Mouse (Mus musculus): ENCODE results near the gene Glt8d1.

Gene Glt8d1

DNA sequence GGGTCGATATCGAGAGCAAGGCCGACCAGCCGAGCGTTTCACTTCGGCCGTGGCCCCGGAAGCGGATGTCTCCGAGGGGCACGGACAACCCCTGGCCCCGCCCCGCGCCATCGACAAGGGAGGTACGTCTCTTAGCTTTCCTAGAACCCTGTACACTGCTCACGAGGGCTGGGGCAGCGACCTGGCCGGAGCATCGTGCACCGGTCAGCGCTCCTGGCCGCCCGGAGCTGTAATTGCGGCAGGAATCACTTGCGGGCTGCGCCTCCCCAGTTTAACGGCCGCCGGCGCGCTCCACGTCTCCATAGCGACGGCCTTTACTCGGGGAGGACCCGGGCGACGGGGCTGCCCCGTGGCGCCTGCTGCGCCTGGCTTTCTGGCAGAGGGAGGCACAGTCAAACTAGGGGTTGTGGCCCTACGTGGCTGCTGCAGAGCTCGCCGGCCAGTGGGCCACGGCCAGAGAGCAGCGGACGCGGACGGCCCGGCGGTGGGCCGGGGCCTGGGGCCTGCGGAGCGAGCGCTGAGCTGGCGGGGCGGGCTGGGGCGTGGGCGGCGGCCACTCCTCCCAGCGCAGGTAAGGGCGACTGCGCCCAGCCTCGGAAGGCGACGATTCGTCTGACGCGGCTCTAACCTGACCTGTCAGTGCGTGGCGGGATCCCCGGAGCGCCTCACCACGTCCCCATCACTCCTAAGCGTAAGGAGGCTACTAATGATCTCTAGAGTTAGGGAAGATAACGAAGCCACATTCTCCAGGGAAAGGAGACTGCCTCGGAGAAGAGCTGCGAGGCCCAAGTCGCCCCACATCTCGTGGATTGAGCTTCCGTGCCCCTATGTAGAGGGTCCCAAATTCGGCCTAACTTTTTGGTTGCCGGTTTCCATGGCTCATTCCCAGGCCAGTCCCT lies at the start of gene Glt8d1, which contains the start of gene Spcs1:
Gene Glt8d1 (plus strand): TSS at position 94 of the 899 bp plus-strand sequence.
Gene Spcs1 (minus strand): TSS at position 366 of the 899 bp plus-strand sequence.
- peak; percentile 65 for DNase-seq (ENCODE audit: low read depth, low spot score)

DNA sequence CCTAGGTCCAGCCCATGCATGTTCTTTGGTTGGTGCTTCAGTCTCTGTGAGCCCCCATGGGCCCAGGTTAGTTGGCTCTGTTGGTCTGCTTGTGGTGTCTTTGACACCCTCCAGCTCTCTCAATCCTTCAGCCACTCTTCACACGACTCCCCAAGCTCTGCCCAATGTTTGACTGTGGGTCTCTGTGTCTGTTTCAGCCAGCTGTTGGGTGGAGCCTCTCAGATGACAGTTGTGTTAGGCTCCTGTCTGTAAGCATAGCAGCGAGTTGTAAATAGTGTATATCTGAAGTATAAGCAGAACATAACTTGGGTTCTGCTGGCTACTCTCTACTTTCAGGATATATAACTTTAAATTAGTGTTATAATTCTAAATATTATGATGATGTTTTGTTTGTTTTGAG lies 42.7 kb upstream of the Glt8d1 start:
- no peak for DNase-seq (ENCODE audit: low read depth, low spot score)

- DNase-seq (ENCODE audit: low read depth, low spot score) = no peak
Observed at GRCm38 (mm10) chr14:30959031-30959430, 42.2 kb upstream of the Glt8d1 start.

GRCm38 (mm10) chr14:30960366-30960765 lies 40.8 kb upstream of the Glt8d1 start:
- no peak for DNase-seq (ENCODE audit: low read depth, low spot score)

DNA sequence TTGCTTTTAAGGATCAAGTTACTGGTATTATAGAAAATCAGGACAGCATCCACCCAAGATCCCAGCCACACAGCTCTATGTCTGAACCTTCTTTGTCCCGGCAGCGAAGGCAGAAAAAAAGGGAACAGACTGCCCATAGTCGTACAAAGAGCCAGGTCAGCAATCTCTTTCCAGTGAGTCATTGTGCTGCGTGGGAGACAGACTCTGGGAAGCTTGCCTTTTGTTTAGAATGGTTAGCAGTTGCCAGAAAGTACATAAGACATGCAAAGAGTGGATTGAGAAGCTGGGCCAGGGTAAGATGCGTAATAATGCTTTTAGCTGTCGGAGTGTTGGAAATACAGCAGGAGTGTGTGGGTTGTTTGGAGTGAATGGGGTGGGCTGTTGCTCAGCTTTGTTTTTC lies 27.0 kb upstream of the Glt8d1 start:
- no peak for DNase-seq (ENCODE audit: low read depth, low spot score)

DNA sequence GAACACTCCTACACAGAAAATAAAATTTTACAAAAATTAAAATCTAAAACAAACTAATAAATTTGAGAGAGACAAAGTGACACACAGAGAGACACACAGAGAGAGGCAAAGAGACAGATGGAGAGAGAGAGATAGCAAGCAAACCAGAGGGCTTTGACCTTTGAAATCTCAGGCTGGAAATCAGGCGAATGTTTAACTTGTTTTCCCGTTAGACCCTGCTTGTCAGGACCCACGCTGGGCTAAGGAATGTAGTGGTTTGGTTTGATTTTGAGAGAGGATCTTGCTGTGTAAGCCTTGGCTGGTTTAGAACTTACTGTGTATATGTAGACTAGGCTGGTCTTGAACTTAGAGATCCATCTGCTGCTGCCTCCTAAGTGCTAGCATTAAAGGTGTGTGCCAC lies 25.0 kb upstream of the Glt8d1 start:
- DNase-seq (ENCODE audit: low read depth, low spot score) = no peak

DNA sequence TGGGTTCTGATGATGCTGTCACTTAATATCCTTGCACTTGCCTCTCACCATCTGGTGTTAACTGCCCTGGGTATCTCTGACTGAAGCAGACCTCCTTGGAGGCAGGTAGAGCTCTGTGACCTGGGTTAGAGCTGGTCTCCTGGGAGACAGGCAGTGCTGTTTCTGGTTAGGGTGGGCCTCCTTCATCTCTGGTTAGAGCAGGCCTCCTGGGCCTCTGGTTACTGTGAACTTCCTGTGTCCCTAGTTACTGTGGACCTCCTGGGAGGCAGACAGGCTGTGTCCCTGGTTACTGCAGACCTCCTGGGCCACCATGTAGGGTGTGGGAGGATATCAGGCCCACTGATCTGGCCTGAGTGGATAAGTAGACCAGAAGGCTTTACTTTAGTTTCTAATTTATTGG lies 4.8 kb upstream of the Glt8d1 start:
- DNase-seq (ENCODE audit: low read depth, low spot score) = no peak

- no peak for DNase-seq (ENCODE audit: low read depth, low spot score)
Observed at GRCm38 (mm10) chr14:31000356-31000755, 844 bp upstream of the Glt8d1 start.

DNA sequence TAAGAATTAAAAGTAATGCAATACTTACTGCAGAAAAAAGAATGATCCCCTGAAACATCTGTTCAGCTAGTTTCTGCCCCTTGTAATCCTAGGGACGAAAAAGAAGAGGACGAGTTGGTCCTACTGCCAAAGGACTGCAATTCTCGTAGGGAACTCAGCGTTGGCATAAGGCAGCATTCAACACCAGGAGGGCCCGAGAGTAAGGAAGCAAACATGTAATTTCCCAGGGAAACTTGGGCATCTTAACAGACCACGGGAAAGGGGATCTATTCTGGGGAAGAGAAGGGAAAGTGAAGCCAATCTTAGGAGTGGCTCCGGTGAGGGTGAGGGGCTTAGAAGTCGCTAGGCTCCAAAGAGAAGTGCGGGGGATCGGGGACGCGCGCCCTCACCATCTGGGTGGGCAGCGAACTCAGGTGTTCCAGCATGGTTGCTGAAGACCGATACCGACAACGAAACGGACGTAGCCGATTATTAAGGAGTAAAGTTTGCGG lies 339 bp upstream of the Glt8d1 start:
- DNase-seq (ENCODE audit: low read depth, low spot score) = no peak

GRCm38 (mm10) chr14:31004527-31004926 lies 3.3 kb downstream of the Glt8d1 start:
- DNase-seq (ENCODE audit: low read depth, low spot score) = no peak

DNA sequence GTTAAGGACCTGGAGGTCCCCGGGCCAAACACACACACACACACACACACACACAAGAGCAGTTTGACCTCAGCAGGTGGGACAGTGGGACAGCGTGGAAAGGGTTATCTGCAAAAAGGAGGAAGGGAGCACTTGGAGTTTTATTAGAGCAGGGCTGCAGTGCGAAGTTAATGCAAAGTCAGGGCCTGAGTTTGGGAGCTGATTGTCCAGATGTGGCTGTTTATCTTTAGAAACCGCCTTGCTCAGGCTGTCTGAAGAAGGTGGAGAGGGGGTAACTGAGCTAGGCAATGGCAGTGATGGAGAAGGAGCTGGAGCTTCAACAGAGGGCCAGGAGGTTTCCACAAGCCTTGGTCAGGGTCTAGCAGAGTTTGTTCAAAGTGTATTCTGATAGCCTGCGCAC lies 5.6 kb downstream of the Glt8d1 start:
- DNase-seq (ENCODE audit: low read depth, low spot score) = no peak

DNA sequence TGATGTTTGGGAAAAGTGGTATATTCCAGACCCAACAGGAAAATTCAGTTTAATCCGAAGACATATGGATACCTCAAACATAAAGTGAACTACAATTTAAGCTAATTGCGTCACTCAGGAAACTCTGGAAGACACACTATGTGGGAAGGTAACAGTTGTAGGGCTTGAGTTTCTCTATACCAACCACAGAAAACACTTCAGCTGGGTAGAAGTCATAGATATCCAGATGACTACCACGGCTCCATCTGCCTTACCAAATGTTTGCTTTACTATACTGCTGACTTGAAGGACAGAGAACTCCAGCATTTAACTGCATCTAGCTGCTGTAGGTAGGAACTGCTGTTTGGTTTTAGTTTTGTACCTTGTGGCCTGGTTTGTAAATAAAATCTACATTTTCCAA lies 10.4 kb downstream of the Glt8d1 start:
- DNase-seq (ENCODE audit: low read depth, low spot score) = no peak

GRCm38 (mm10) chr14:31013928-31014327 lies 12.7 kb downstream of the Glt8d1 start:
- no peak for DNase-seq (ENCODE audit: low read depth, low spot score)

DNA sequence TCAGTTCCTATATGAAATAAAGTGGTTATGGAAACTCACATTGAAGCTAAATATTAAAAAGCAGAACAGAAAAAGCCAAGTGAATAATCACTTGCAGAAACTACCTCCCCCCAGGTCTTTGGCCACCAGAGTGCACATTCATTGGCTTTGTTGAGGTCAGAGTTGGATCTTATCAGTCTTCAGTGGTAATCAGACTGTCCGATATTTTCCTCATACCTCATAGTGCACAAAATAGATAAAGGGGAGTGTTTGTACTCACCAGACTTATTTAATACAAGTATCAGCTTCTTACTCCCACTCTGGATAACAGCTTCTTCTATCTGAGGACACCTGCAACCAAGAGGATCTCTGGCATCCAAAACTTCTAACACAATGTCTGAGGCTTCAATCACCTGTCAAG lies 14.9 kb downstream of the Glt8d1 start:
- no peak for DNase-seq (ENCODE audit: low read depth, low spot score)

DNA sequence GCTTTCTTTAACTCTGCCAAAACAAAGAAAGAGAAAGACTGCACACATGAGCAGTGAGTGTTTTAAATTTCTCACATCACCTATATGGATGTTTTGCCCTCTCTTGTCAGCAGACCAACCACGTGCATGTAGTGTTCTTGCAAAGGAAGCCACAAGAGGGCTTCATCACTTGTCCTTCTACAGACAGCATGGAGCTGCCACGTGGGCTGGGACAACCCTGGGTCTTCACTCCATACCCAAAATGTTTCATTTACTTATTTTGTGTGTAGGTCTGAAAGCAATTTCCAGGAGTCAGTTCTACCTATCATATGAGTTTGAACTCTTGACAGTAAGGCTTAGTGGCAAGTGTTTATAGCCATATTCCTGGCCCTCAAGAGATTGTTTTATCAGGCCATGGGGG lies 16.7 kb downstream of the Glt8d1 start:
- DNase-seq (ENCODE audit: low read depth, low spot score) = no peak

DNA sequence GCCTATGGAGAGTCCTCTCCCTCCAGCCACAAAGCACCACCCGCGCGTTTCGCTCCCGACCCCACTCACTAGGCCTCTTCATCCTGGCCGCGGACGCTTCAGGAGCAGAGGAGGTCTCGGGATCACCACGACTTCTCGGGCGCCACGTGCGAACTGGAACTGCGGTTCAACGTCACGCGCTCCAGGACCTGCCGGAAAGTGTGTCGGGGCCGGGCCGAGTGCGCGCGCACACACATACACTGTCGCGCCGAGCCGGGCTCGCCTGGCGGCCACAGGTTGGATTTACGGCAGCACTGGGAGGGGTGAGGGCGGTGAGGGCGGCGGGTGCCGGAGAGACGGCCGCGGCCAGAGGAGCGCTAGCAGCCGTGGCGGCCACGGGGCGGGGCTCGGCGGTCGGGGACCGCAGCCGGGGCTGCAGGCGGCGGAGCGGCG lies 17.7 kb downstream of the Glt8d1 start, which contains the start of the genes Pbrm1 and Gnl3:
Gene Pbrm1 (plus strand): TSS at position 279 of the 432 bp plus-strand sequence.
Gene Gnl3 (minus strand): TSS at position 293 of the 432 bp plus-strand sequence.
- DNase-seq (ENCODE audit: low read depth, low spot score) = peak; percentile 90

DNA sequence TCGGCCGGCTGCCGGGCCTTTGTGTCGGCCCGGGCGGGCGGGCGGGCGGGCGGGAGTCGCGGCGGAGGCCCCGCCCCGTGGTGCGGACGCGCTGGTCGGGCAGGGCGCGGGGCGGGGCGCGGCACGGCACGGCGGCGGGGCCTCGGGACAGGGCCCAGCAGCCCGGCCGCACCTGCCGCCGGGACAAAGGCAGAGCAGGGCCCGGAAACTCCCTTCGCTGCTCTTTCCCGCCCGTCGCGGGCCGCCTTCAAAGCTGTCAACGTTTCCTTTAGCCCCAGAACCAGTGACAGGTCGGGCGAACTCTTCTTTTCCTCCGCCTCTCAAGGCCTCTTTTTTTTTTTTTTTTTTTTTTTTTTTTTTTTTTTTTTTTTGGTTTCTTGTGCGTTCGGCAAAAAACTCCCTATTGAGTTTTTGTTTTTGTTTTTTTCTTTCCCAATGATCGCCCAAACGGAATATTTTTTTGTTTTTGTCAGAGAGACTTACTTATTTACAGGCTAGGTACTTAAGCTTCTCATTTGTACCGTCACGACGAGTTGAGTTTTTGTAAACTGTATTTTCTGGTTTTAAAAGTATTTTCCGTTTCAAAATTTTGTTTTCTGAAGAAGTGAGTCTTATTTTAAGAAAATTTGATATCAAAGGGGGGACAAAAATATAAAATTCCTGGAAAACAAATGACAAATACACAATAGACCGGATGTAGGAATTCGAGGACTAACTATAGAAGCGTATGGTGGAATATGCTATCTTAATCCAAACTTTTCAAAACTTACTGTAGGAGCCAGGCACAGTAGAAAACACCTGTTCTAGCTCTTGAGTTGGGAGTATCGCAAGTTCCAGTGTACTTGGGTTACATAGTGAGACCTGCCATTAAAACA lies 18.4 kb downstream of the Glt8d1 start:
- DNase-seq (ENCODE audit: low read depth, low spot score) = peak; percentile 53

GRCm38 (mm10) chr14:31022579-31022978 lies 21.4 kb downstream of the Glt8d1 start:
- no peak for DNase-seq (ENCODE audit: low read depth, low spot score)

DNA sequence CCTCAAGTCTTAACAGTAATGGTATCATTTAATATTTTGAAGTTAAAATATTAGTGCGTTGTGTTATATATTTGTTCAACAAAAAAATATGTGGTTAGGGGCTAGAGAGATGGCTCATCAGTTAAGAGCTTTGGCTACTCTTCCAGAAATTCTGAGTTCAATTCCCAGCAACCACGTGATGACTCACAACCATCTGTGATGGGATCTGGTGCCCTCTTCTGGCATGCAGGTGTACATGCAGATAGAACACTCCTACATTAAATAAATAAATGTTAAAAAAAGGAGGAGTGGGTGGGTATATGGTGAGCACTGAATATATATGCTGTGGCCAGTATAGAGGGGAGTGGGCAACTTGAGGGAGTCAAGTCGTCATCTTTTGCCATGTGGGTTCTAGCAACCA lies 24.6 kb downstream of the Glt8d1 start:
- no peak for DNase-seq (ENCODE audit: low read depth, low spot score)

DNA sequence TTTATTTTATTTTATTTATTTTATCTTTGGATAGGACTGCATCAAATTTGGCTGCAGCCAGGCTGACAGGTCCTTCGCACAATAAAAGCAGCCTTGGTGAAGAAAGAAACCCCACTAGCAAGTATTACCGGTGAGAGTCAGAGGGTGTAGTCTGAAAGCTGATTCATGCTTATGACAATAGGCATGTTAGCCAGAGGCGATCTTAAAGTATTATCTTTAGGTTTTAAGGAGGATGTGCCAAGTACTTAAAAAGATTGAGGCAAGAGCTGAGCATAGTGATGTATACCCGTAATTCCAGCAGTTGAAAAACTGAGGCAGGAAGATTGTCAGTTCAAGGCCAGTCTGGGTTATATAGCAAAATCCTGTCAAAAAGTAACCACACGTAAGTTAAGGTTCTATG lies 44.1 kb downstream of the Glt8d1 start:
- DNase-seq (ENCODE audit: low read depth, low spot score) = no peak

GRCm38 (mm10) chr14:31045817-31046216 lies 44.6 kb downstream of the Glt8d1 start:
- DNase-seq (ENCODE audit: low read depth, low spot score) = no peak
